Mouse (Mus musculus): ENCODE data around the gene Olfr998. TPM values are rescaled to one million over a fixed set of nuclear protein-coding genes. Genes with fewer than 3 reads are reported as not detected.

The Olfr998 gene
- not detected for polyA plus RNA-seq (2014; fragmentation: Illumina TruSeq; extraction: RNeasy Lipid Tissue Mini Kit (QIAGEN cat#74804); ENCODE audit: low read depth, low replicate concordance)

DNA sequence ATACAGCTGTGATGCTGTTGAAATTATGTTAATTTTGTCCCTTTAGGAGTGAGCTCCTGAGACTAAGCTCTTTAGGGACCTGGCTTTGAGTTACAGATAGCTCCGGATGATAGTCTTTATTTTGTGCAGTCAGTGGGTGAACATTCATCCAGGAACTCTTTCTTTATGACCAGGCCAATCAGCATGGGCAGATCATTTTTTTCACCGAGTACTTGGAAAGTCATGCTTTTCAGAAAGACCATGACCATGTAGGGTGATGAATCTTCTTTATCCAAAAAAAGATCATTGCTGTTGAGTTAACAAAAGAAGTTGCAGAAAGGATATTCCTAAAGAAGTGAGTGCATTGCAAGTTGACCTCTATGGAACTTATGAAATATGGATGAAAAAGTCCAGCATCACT lies at the start of gene Olfr998:
Olfr998 (plus strand) TSS at position 301 of the 400 bp plus-strand sequence.

DNA sequence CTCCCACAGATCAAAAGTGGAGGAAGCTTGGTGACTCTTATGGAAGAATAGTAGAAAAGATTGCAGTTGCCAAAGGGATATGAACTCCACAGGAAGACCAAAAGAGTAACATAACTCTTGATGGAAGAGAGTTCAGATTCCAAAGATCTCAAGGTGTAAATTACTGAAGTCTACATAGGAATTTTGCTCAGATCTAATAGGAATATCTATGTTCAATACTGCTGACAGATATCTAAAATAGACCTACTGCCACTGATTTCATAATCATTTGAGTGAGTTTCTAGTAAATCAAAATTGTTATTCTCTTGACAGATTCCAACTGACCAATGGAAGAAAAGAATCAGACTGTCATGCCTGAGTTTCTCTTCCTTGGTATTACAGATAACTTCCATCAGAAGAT lies 9.8 kb upstream of the Olfr998 start, which contains the start of gene Olfr996:
Olfr996 (plus strand) TSS at position 301 of the 400 bp plus-strand sequence.

DNA sequence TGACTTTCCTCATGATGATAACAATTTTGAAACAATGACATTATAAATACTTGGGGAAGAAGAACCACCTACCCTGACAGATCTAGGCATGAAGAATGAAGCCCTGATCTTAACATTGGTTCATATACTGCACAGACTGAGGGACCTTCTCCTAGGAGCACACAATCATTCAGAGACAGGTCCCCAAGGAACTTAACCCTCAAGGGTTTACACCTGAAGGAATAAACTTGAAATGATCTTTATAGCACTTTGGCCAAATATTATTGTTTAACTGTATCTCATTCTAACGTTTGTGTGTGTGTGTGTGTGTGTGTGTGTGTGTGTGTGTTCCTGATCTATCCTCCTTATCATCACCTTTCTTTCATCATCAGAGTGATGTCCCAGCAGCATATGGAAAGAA lies 23.1 kb downstream of the Olfr998 start, which contains the start of gene Olfr1000:
Olfr1000 (minus strand) TSS at position 101 of the 400 bp plus-strand sequence.

Other genes with a start within 250 kb of the Olfr998 start
- not detected for gene Olfr987, start 249.6 kb upstream of the Olfr998 start, polyA plus RNA-seq (2014; fragmentation: Illumina TruSeq; extraction: RNeasy Lipid Tissue Mini Kit (QIAGEN cat#74804); ENCODE audit: low read depth, low replicate concordance)
- gene Olfr988, start 225.7 kb upstream of the Olfr998 start, polyA plus RNA-seq (2014; fragmentation: Illumina TruSeq; extraction: RNeasy Lipid Tissue Mini Kit (QIAGEN cat#74804); ENCODE audit: low read depth, low replicate concordance), result not detected
- gene Olfr992, start 179.5 kb upstream of the Olfr998 start, polyA plus RNA-seq (2014; fragmentation: Illumina TruSeq; extraction: RNeasy Lipid Tissue Mini Kit (QIAGEN cat#74804); ENCODE audit: low read depth, low replicate concordance), result not detected
- not detected for gene Olfr993, start 174.1 kb upstream of the Olfr998 start, polyA plus RNA-seq (2014; fragmentation: Illumina TruSeq; extraction: RNeasy Lipid Tissue Mini Kit (QIAGEN cat#74804); ENCODE audit: low read depth, low replicate concordance)
- not detected for gene Olfr994, start 152.5 kb upstream of the Olfr998 start, polyA plus RNA-seq (2014; fragmentation: Illumina TruSeq; extraction: RNeasy Lipid Tissue Mini Kit (QIAGEN cat#74804); ENCODE audit: low read depth, low replicate concordance)
- gene Olfr995, start 145.3 kb upstream of the Olfr998 start, polyA plus RNA-seq (2014; fragmentation: Illumina TruSeq; extraction: RNeasy Lipid Tissue Mini Kit (QIAGEN cat#74804); ENCODE audit: low read depth, low replicate concordance), result not detected
- not detected for gene 4833423E24Rik, start 69.9 kb upstream of the Olfr998 start, polyA plus RNA-seq (2014; fragmentation: Illumina TruSeq; extraction: RNeasy Lipid Tissue Mini Kit (QIAGEN cat#74804); ENCODE audit: low read depth, low replicate concordance)
- not detected for gene Olfr996, start 9.7 kb upstream of the Olfr998 start, polyA plus RNA-seq (2014; fragmentation: Illumina TruSeq; extraction: RNeasy Lipid Tissue Mini Kit (QIAGEN cat#74804); ENCODE audit: low read depth, low replicate concordance)
- gene Olfr1000, start 23.0 kb downstream of the Olfr998 start, polyA plus RNA-seq (2014; fragmentation: Illumina TruSeq; extraction: RNeasy Lipid Tissue Mini Kit (QIAGEN cat#74804); ENCODE audit: low read depth, low replicate concordance), result not detected
- not detected for gene Olfr1002, start 61.8 kb downstream of the Olfr998 start, polyA plus RNA-seq (2014; fragmentation: Illumina TruSeq; extraction: RNeasy Lipid Tissue Mini Kit (QIAGEN cat#74804); ENCODE audit: low read depth, low replicate concordance)
- not detected for gene Olfr154, start 75.5 kb downstream of the Olfr998 start, polyA plus RNA-seq (2014; fragmentation: Illumina TruSeq; extraction: RNeasy Lipid Tissue Mini Kit (QIAGEN cat#74804); ENCODE audit: low read depth, low replicate concordance)
- gene Olfr1006, start 89.8 kb downstream of the Olfr998 start, polyA plus RNA-seq (2014; fragmentation: Illumina TruSeq; extraction: RNeasy Lipid Tissue Mini Kit (QIAGEN cat#74804); ENCODE audit: low read depth, low replicate concordance), result not detected
- gene Olfr1008, start 100.5 kb downstream of the Olfr998 start, polyA plus RNA-seq (2014; fragmentation: Illumina TruSeq; extraction: RNeasy Lipid Tissue Mini Kit (QIAGEN cat#74804); ENCODE audit: low read depth, low replicate concordance), result not detected
- not detected for gene Olfr1009, start 126.5 kb downstream of the Olfr998 start, polyA plus RNA-seq (2014; fragmentation: Illumina TruSeq; extraction: RNeasy Lipid Tissue Mini Kit (QIAGEN cat#74804); ENCODE audit: low read depth, low replicate concordance)
- gene Olfr1012, start 173.8 kb downstream of the Olfr998 start, polyA plus RNA-seq (2014; fragmentation: Illumina TruSeq; extraction: RNeasy Lipid Tissue Mini Kit (QIAGEN cat#74804); ENCODE audit: low read depth, low replicate concordance), result not detected
- not detected for gene Olfr1013, start 178.2 kb downstream of the Olfr998 start, polyA plus RNA-seq (2014; fragmentation: Illumina TruSeq; extraction: RNeasy Lipid Tissue Mini Kit (QIAGEN cat#74804); ENCODE audit: low read depth, low replicate concordance)
- not detected for gene Olfr1014, start 183.8 kb downstream of the Olfr998 start, polyA plus RNA-seq (2014; fragmentation: Illumina TruSeq; extraction: RNeasy Lipid Tissue Mini Kit (QIAGEN cat#74804); ENCODE audit: low read depth, low replicate concordance)
- not detected for gene Olfr1015, start 193.1 kb downstream of the Olfr998 start, polyA plus RNA-seq (2014; fragmentation: Illumina TruSeq; extraction: RNeasy Lipid Tissue Mini Kit (QIAGEN cat#74804); ENCODE audit: low read depth, low replicate concordance)
- not detected for gene Olfr1016, start 213.6 kb downstream of the Olfr998 start, polyA plus RNA-seq (2014; fragmentation: Illumina TruSeq; extraction: RNeasy Lipid Tissue Mini Kit (QIAGEN cat#74804); ENCODE audit: low read depth, low replicate concordance)
- not detected for gene Olfr1018, start 229.5 kb downstream of the Olfr998 start, polyA plus RNA-seq (2014; fragmentation: Illumina TruSeq; extraction: RNeasy Lipid Tissue Mini Kit (QIAGEN cat#74804); ENCODE audit: low read depth, low replicate concordance)

Data from heart, adult 10 weeks (tissue).